Mouse (Mus musculus) embryonic fibroblast, embryonic 13.5 days (primary cell): ENCODE data around the gene Ddah1.

Experiments used
- CTCF ChIP-seq: IDR thresholded peaks from 2 replicates; pipeline ENCODE4 v1.5.1; 2011; ENCODE audit warnings: mild to moderate bottlenecking, control low read depth, low read length, moderate library complexity, borderline replicate concordance; ENCODE audit not compliant: insufficient read depth
- POLR2A ChIP-seq: IDR thresholded peaks from 2 replicates; pipeline ENCODE4 v1.6.1; 2011; ENCODE audit warnings: low read depth, mild to moderate bottlenecking, control low read depth, low read length, moderate library complexity

DNA sequence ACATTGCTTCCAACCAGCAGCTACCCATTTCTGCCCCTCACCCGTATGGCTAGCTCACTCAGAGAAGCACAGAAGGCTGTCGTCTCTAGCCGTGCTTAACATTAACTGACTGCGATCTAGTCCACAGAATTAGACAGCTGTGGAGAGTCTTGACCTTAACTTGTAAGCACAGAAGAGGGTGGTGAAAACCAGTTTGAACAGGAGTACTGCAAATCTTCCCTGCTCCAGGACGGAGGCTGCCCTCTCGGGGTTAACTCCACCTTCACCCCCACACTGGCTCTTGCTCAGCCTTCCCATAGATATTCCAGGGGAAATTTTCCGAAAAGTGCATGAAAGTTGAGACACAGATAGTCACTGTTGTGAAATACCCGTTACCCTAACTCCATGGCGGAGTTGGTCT is 14.9 kb downstream of the Ddah1 start:
- TF ChIP-seq CTCF (no peak), POLR2A (no peak)
